Mouse (Mus musculus): Measurements from ENCODE around the gene Gm28053.

- no peak for TF ChIP-seq EP300 (optimal IDR thresholded peaks at IDR 0.05)
- no peak for TF ChIP-seq CTCF (IDR thresholded peaks at IDR 0.05; ENCODE audit: low read depth)
Measured at GRCm38 (mm10) chr6:48698066-48698856, 20.1 kb upstream of the Gm28053 start.

Measured in stomach, postnatal 0 days (tissue).